Mouse (Mus musculus): ENCODE results near the gene Ren1.

- TF ChIP-seq CTCF (IDR thresholded peaks at IDR 0.05; ENCODE audit: low read depth, low read length) (no peak), EP300 (IDR thresholded peaks at IDR 0.05; ENCODE audit: insufficient read depth, low read depth, low read length) (no peak)
Measured at GRCm38 (mm10) chr1:133396693-133397092, 46.4 kb downstream of the Ren1 start.

Measured in ES-Bruce4 (cell line).